Mouse (Mus musculus): ENCODE data around the gene Ssbp4. TPM values are rescaled to one million over a fixed set of nuclear protein-coding genes. Genes with fewer than 3 reads are reported as not detected.
A peak's percentile ranks its signal among the peaks of the same experiment; 100 is the strongest.

The Ssbp4 gene
- polyA plus RNA-seq, 1 experiment: 1,561 TPM

GRCm38 (mm10) chr8:70574915-70575314 is 33.8 kb downstream of the Ssbp4 start:
- peaks cover 85% of the 10 kb centered on the region for H3K4me1 ChIP-seq
- TF ChIP-seq GATA1 (IDR thresholded peaks at IDR 0.05; ENCODE audit: borderline replicate concordance, low read length): no peak
- TF ChIP-seq FLI1 (IDR thresholded peaks at IDR 0.05; ENCODE audit: low read length): no peak
- H3K4me3 ChIP-seq (replicated peaks): no peak overlapping the region
- H3K36me3 ChIP-seq (replicated peaks; ENCODE audit: low read length): peaks cover 91% of the 10 kb centered on the region
- no peaks in the 10 kb centered on the region for H3K27me3 ChIP-seq (replicated peaks)
- H3K9me3 ChIP-seq: no peaks in the 10 kb centered on the region

- Histone ChIP-seq H3K4me3 (replicated peaks) (peak overlapping the region; percentile 16), H3K36me3 (replicated peaks; ENCODE audit: low read length) (peaks cover 95% of the 10 kb centered on the region), H3K4me1 (peaks cover 91% of the 10 kb centered on the region), H3K9me3 (no peaks in the 10 kb centered on the region), H3K27me3 (replicated peaks) (no peaks in the 10 kb centered on the region)
- TF ChIP-seq FLI1 (IDR thresholded peaks at IDR 0.05; ENCODE audit: low read length): no peak
- no peak for TF ChIP-seq GATA1 (IDR thresholded peaks at IDR 0.05; ENCODE audit: borderline replicate concordance, low read length)
Observed at GRCm38 (mm10) chr8:70574302-70574701, 34.4 kb downstream of the Ssbp4 start.

- no peak for TF ChIP-seq FLI1 (IDR thresholded peaks at IDR 0.05; ENCODE audit: low read length)
- Histone ChIP-seq H3K4me1 (peaks cover 85% of the 10 kb centered on the region), H3K4me3 (replicated peaks) (peak overlapping the region; percentile 78), H3K27me3 (replicated peaks) (no peaks in the 10 kb centered on the region), H3K9me3 (no peaks in the 10 kb centered on the region), H3K36me3 (replicated peaks; ENCODE audit: low read length) (peaks cover 87% of the 10 kb centered on the region)
Observed at GRCm38 (mm10) chr8:70570990-70571389, 37.7 kb downstream of the Ssbp4 start.

GRCm38 (mm10) chr8:70570360-70570759 is 38.3 kb downstream of the Ssbp4 start:
- Histone ChIP-seq H3K4me1 (peaks cover 89% of the 10 kb centered on the region), H3K36me3 (replicated peaks; ENCODE audit: low read length) (peaks cover 91% of the 10 kb centered on the region), H3K4me3 (replicated peaks) (peak overlapping the region; percentile 60), H3K9me3 (no peaks in the 10 kb centered on the region), H3K27me3 (replicated peaks) (no peaks in the 10 kb centered on the region)
- TF ChIP-seq GATA1 (IDR thresholded peaks at IDR 0.05; ENCODE audit: borderline replicate concordance, low read length) (no peak), FLI1 (IDR thresholded peaks at IDR 0.05; ENCODE audit: low read length) (no peak)

GRCm38 (mm10) chr8:70565561-70565960 is 43.1 kb downstream of the Ssbp4 start:
- peaks cover 82% of the 10 kb centered on the region for H3K36me3 ChIP-seq (replicated peaks; ENCODE audit: low read length)
- TF ChIP-seq FLI1 (IDR thresholded peaks at IDR 0.05; ENCODE audit: low read length) (no peak), GATA1 (IDR thresholded peaks at IDR 0.05; ENCODE audit: borderline replicate concordance, low read length) (no peak)
- H3K4me1 ChIP-seq: peaks cover 89% of the 10 kb centered on the region
- no peaks in the 10 kb centered on the region for H3K9me3 ChIP-seq
- H3K4me3 ChIP-seq (replicated peaks): peak overlapping the region; percentile 81
- no peaks in the 10 kb centered on the region for H3K27me3 ChIP-seq (replicated peaks)

- Histone ChIP-seq H3K4me3 (replicated peaks) (peak overlapping the region; percentile 81), H3K9me3 (no peaks in the 10 kb centered on the region), H3K27me3 (replicated peaks) (no peaks in the 10 kb centered on the region), H3K36me3 (replicated peaks; ENCODE audit: low read length) (peaks cover 82% of the 10 kb centered on the region), H3K4me1 (peaks cover 89% of the 10 kb centered on the region)
- TF ChIP-seq GATA1 (IDR thresholded peaks at IDR 0.05; ENCODE audit: borderline replicate concordance, low read length) (no peak), FLI1 (IDR thresholded peaks at IDR 0.05; ENCODE audit: low read length) (no peak)
Observed at GRCm38 (mm10) chr8:70564696-70565235, 43.9 kb downstream of the Ssbp4 start.

- Histone ChIP-seq H3K4me3 (replicated peaks) (peak overlapping the region; percentile 7), H3K9me3 (no peaks in the 10 kb centered on the region), H3K27me3 (replicated peaks) (no peaks in the 10 kb centered on the region), H3K4me1 (peaks cover 89% of the 10 kb centered on the region), H3K36me3 (replicated peaks; ENCODE audit: low read length) (peaks cover 82% of the 10 kb centered on the region)
- TF ChIP-seq FLI1 (IDR thresholded peaks at IDR 0.05; ENCODE audit: low read length) (no peak), GATA1 (IDR thresholded peaks at IDR 0.05; ENCODE audit: borderline replicate concordance, low read length) (no peak)
Observed at GRCm38 (mm10) chr8:70563763-70564387, 44.8 kb downstream of the Ssbp4 start.

GRCm38 (mm10) chr8:70562802-70563201 is 45.9 kb downstream of the Ssbp4 start:
- no peaks in the 10 kb centered on the region for H3K27me3 ChIP-seq (replicated peaks)
- TF ChIP-seq FLI1 (IDR thresholded peaks at IDR 0.05; ENCODE audit: low read length) (no peak), GATA1 (IDR thresholded peaks at IDR 0.05; ENCODE audit: borderline replicate concordance, low read length) (no peak)
- peaks cover 79% of the 10 kb centered on the region for H3K36me3 ChIP-seq (replicated peaks; ENCODE audit: low read length)
- H3K4me3 ChIP-seq (replicated peaks): peak overlapping the region; percentile 53
- no peaks in the 10 kb centered on the region for H3K9me3 ChIP-seq
- H3K4me1 ChIP-seq: peaks cover 93% of the 10 kb centered on the region

- TF ChIP-seq FLI1 (IDR thresholded peaks at IDR 0.05; ENCODE audit: low read length) (no peak), GATA1 (IDR thresholded peaks at IDR 0.05; ENCODE audit: borderline replicate concordance, low read length) (no peak)
- Histone ChIP-seq H3K9me3 (no peaks in the 10 kb centered on the region), H3K4me1 (peaks cover 100% of the 10 kb centered on the region), H3K4me3 (replicated peaks) (peak overlapping the region; percentile 66), H3K27me3 (replicated peaks) (no peaks in the 10 kb centered on the region), H3K36me3 (replicated peaks; ENCODE audit: low read length) (peaks cover 84% of the 10 kb centered on the region)
Observed at GRCm38 (mm10) chr8:70561809-70562535, 46.7 kb downstream of the Ssbp4 start.

- Histone ChIP-seq H3K27me3 (replicated peaks) (no peaks in the 10 kb centered on the region), H3K4me3 (replicated peaks) (peak overlapping the region; percentile 85), H3K4me1 (peaks cover 100% of the 10 kb centered on the region), H3K36me3 (replicated peaks; ENCODE audit: low read length) (peaks cover 84% of the 10 kb centered on the region), H3K9me3 (no peaks in the 10 kb centered on the region)
- no peak for TF ChIP-seq GATA1 (IDR thresholded peaks at IDR 0.05; ENCODE audit: borderline replicate concordance, low read length)
- no peak for TF ChIP-seq FLI1 (IDR thresholded peaks at IDR 0.05; ENCODE audit: low read length)
Observed at GRCm38 (mm10) chr8:70561357-70561756, 47.3 kb downstream of the Ssbp4 start.
